In the genomic region with DNA sequence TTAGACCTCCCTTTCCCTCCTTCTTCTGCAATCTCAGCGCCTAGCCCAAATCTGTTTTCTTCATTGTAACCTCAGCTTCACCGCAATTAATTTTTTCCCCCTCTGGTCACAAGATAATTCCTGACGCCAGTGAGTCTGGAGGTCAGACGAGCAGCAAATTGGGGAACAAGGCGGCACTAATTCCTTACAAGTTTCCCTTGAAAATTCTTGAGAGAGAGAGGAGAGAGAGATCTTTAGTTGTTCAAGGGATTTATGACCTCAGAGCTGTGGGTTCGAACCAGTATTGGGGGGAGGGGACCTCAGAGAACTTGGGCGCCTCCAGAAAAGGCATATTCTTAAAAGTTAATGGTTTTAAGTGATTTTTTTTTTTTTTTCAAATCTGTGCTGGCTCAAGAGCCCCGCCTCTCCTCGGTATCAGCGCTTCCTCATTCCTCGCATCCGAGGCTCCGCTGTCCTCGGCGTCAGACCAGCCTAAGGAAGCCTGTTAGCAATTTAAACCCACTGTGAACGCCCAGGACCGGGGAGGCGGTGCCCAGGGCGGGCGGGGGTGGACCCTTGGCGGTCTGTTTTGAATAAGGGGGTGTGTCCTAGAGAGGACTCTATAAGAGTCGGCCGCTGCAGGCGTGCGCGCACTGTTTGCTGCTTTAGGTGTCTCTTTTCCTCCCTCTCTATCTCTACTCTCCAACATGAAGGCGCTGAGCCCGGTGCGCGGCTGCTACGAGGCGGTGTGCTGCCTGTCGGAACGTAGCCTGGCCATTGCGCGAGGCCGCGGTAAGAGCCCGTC, we compare ENCODE assay signal across 7 mouse cellular contexts. TPM values are rescaled to one million over a fixed set of nuclear protein-coding genes. Genes with fewer than 3 reads are reported as not detected.
DNase-seq lines count a peak whose midpoint lies in the region; ATAC-seq and TF ChIP-seq lines count a peak whose summit lies in the region.

Id3 (plus strand) TSS at position 305 of the 784 bp plus-strand sequence.

- no peak for TF ChIP-seq CTCF in intestine, postnatal 0 days (IDR thresholded peaks at IDR 0.05; ENCODE audit: low read depth)

- no peaks in the 10 kb centered on the region for H3K27me3 ChIP-seq in intestine, postnatal 0 days (replicated peaks; ENCODE audit: control insufficient read depth, insufficient read depth, low read length)
- H3K27me3 ChIP-seq in limb, embryonic 11.5 days (ENCODE audit: control insufficient read depth, insufficient read depth, low read length), result no peaks in the 10 kb centered on the region
- H3K27me3 ChIP-seq in midbrain, embryonic 13.5 days, result peaks cover 15% of the 10 kb centered on the region

- peak within 1 kb of the TSS; percentile 85 for H3K27ac ChIP-seq in intestine, postnatal 0 days (ENCODE audit: low read depth, low read length)
- peak within 1 kb of the TSS; percentile 96 for H3K27ac ChIP-seq in limb, embryonic 11.5 days (replicated peaks; ENCODE audit: low read depth, low read length)
- peak within 1 kb of the TSS; percentile 82 for H3K27ac ChIP-seq in midbrain, embryonic 13.5 days

- H3K9ac ChIP-seq in intestine, postnatal 0 days (ENCODE audit: low read depth, low read length), result peak within 1 kb of the TSS; percentile 63
- H3K9ac ChIP-seq in limb, embryonic 11.5 days (ENCODE audit: low read length), result peak within 1 kb of the TSS; percentile 91
- peak within 1 kb of the TSS; percentile 72 for H3K9ac ChIP-seq in midbrain, embryonic 13.5 days (replicated peaks)

- H3K9me3 ChIP-seq in intestine, postnatal 0 days (ENCODE audit: control insufficient read depth), result no peaks in the 10 kb centered on the region
- H3K9me3 ChIP-seq in limb, embryonic 11.5 days (ENCODE audit: control insufficient read depth, low read length), result no peaks in the 10 kb centered on the region
- no peaks in the 10 kb centered on the region for H3K9me3 ChIP-seq in midbrain, embryonic 13.5 days

- DNase-seq in WW6 (ENCODE audit: low read depth, low spot score), result peak; percentile 84
- DNase-seq in embryo, embryonic 10.5 days (ENCODE audit: low spot score), result peak; percentile 98
- no peak for DNase-seq in gonadal fat pad, adult 2 months (ENCODE audit: low read depth)
- peak; percentile 97 for DNase-seq in limb, embryonic 11.5 days (ENCODE audit: low spot score)
- peak; percentile 76 for DNase-seq in spleen, adult 12 weeks (ENCODE audit: low spot score)

- ATAC-seq in intestine, postnatal 0 days, result peak; percentile 86
- ATAC-seq in limb, embryonic 11.5 days (ENCODE audit: insufficient number of reproducible peaks, low FRiP score, low TSS enrichment, low read depth), result peak; percentile 76
- ATAC-seq in midbrain, embryonic 13.5 days, result peak; percentile 77

- under 1% methylated on average over 39 of the region's 39 CpGs for WGBS in intestine, postnatal 0 days
- under 1% methylated on average over 39 of the region's 39 CpGs for WGBS in limb, embryonic 11.5 days
- under 1% methylated on average over 39 of the region's 39 CpGs for WGBS in midbrain, embryonic 13.5 days

- peak within 1 kb of the TSS; percentile 71 for H3K4me2 ChIP-seq in intestine, postnatal 0 days (replicated peaks; ENCODE audit: low read depth)
- H3K4me2 ChIP-seq in limb, embryonic 11.5 days (ENCODE audit: low read depth, severe bottlenecking), result peak within 1 kb of the TSS; percentile 62
- H3K4me2 ChIP-seq in midbrain, embryonic 13.5 days (replicated peaks), result peak within 1 kb of the TSS; percentile 76

- peak within 1 kb of the TSS; percentile 58 for H3K4me3 ChIP-seq in intestine, postnatal 0 days (ENCODE audit: low read depth, low read length)
- peak within 1 kb of the TSS; percentile 76 for H3K4me3 ChIP-seq in limb, embryonic 11.5 days (ENCODE audit: low read depth, low read length)
- peak within 1 kb of the TSS; percentile 54 for H3K4me3 ChIP-seq in midbrain, embryonic 13.5 days (replicated peaks)

- H3K36me3 ChIP-seq in intestine, postnatal 0 days (ENCODE audit: control insufficient read depth, insufficient read depth), result no peaks in the 10 kb centered on the region
- H3K36me3 ChIP-seq in limb, embryonic 11.5 days (ENCODE audit: control insufficient read depth, insufficient read depth, low read length), result no peaks in the 10 kb centered on the region
- no peaks in the 10 kb centered on the region for H3K36me3 ChIP-seq in midbrain, embryonic 13.5 days

- peaks cover 19% of the 10 kb centered on the region for H3K4me1 ChIP-seq in intestine, postnatal 0 days (replicated peaks; ENCODE audit: control insufficient read depth, insufficient read depth, low read length)
- peaks cover 52% of the 10 kb centered on the region for H3K4me1 ChIP-seq in limb, embryonic 11.5 days (ENCODE audit: control insufficient read depth, insufficient read depth, low read length)
- H3K4me1 ChIP-seq in midbrain, embryonic 13.5 days (replicated peaks), result peaks cover 93% of the 10 kb centered on the region

RNA-seq across cellular contexts. Expression of gene Id3, which starts in this region (rescaled TPM):
- 113 and 205 TPM in 2 replicates for polyA plus RNA-seq in gonadal fat pad, adult 2 months (2012; rRNA removed)
- 106 and 118 TPM in 2 replicates for polyA plus RNA-seq in intestine, postnatal 0 days (2015; fragmentation: Nextera tagmentation; extraction: Ambion mirVana)
- polyA plus RNA-seq in limb, embryonic 11.5 days (2014; fragmentation: Nextera tagmentation; extraction: Ambion mirVana), result 534 and 581 TPM in 2 replicates
- 175 and 214 TPM in 2 replicates for polyA plus RNA-seq in midbrain, embryonic 13.5 days (2015; fragmentation: Nextera tagmentation; extraction: Ambion mirVana)
